Mouse (Mus musculus) megakaryocyte, adult 5-6 weeks (primary cell): ENCODE measurements at regions not wholly inside any gene's neighbourhood (a gene's known extent, or its start where the extent isn't known, plus 50 kb on each side); places are given as distances from the start of the nearest gene placed in this dataset.
A peak's percentile ranks its signal among the peaks of the same experiment; 100 is the strongest.
"Not testable (repeated sequence)": the region's sequence is repeated elsewhere in the genome, so short reads cannot be mapped to it uniquely, and the experiment has no call there.

Experiments used
- ATAC-seq: 2 replicates; pipeline ENCODE4 v1.8.0; 2016; ENCODE audit warnings: mild to moderate bottlenecking, inconsistent platforms; ENCODE audit not compliant: poor library complexity, severe bottlenecking

DNA sequence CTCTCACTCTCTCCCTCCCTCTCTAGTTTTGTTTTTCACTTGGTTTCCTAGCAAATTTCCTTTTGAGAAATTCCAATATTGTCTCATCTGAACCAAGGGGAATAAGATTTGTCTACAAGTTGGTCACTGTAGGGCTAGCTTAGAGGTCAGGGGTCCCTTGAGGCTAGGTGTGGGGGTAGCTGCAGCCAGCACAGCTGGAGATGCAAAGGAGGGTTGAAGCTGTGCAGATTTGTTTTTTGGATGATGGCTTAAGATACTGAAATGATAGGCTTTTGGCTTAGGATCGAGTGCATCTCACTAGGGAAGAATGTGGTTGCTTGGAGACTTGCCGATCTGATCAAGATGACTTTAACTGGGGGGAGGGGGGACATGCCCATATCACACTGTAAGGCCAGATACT lies 88.3 kb upstream of the Tmem28 start:
- no peak for ATAC-seq

DNA sequence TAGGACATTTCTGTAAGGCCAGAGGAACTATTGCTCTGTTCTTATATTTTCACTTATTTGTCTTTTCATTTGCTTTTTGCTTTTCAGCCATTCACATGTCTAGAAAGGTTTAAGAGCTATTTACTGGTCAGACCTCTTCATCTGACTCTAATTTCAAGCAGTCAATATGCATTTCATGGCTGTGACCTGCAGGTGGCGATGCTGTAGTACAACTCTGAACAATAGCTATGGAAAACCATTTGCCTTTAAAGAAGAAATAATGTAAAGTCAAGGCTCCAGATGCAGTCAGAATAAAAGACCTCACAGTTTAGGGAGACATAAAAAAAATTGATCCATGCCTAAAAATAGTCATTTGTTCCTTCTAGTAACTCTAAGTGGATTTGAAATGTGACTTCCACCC lies 95.7 kb upstream of the Tmem28 start:
- no peak for ATAC-seq

DNA sequence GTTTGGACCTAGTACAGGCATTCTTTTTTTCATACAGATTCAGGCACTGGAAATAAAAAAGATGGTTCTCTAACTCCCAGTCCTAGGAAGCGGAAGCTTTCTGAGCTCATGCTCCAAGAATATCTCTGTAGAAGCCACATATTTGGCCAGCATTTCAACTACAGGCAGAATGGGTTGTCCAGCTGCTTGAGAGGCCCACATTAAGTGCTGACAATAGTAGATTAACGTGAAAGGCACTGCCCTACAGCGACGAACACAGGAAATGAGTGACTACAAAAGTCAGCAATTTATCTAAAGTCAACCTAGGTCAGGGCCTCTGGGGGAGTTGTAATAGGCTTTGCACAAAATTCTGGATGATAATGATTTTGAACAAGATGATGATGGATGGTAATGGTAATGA lies 125.5 kb upstream of the Tmem28 start:
- no peak for ATAC-seq

DNA sequence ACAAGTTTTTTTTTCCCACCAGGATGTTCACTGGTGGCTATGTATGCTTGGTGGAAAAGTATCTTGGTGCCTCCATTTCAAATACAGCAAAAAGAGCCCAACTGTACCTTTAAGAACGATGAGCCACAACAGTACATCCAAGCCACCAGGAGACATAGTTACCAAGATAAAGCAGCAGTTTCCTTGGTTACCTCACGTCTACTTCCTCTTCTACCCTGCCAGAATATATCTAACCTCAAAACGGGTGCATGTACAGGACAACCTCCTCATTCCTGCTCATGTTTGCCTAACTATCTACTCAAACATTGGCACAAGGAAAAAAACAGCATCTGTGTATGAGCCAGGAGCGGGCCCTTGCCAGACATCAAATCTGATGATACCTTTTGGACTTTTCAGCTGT lies 129.8 kb upstream of the Tmem28 start:
- no peak for ATAC-seq

DNA sequence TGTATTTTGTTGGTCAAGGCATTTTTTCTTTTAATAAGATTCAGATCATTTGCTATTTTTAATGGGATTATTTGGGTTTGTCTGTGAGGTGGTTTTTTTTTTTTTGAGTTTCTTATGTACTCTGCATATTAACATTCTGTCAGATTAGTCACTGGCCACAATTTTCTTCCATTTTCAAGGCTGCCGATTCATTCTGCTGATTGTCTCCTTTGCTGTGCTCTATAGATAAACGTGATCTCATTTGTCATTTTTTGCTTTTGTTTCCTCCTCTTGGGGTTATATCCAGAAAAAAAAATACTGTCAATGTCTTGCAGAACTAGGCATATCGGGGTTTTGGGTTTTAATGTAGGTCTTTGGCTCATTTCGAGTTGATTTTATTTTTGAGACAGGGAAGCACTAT lies 131.1 kb upstream of the Tmem28 start:
- no peak for ATAC-seq

DNA sequence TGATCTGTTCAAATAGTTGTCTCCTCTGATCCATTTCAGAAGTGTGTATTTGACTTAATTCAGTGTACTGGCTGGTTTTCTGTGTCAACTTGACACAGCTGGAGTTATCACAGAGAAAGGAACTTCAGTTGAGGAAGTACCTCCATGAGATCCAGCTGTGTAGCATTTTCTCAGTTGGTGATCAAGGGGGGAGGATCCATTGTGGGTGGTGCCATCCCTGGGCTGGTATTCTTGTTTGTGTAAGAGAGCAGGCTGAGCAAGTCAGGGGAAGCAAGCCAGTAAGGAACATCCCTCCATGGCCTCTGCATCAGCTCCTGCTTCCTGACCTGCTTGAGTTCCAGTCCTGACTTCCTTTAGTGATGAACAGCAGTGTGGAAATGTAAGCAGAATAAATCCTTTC lies 138.3 kb upstream of the Tmem28 start:
- ATAC-seq = not testable (repeated sequence)

DNA sequence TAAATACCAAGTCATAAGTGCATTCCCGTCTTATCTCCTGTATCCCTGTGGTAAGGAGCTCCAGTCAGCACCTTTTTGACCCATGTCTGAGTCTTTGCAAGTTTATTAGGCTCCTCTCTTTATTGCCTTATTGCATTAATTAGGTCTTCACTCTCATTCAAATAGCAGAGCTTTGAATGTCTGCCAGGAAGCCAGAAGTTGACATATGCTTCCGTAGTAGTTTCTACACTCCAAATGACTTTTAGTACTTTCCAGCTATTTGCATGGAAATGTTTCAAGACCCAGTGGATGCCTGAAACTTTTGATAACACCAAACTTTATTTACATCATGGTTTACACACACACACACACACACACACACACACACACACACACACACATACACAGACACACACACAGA lies 153.2 kb upstream of the Tmem28 start:
- ATAC-seq = no peak

DNA sequence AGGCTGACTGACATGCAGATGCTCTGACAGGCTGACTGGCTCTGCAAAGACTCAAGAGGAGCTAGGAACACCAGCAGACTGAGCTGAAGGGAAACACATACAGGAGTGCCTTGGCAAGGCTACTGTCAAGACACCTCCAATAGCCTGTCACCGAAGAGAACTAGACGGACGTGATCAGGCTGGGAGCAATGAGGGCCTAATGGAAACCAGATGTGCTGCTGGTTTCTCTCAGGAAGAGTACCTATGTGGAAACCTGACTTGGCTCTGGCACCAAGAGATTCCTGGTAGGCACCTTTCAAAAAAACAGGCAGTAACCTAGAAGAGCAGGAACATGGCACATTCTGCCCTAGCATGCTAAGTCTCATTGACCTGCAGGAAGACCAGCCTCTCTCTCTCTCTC lies 158.3 kb upstream of the Tmem28 start:
- ATAC-seq = no peak

DNA sequence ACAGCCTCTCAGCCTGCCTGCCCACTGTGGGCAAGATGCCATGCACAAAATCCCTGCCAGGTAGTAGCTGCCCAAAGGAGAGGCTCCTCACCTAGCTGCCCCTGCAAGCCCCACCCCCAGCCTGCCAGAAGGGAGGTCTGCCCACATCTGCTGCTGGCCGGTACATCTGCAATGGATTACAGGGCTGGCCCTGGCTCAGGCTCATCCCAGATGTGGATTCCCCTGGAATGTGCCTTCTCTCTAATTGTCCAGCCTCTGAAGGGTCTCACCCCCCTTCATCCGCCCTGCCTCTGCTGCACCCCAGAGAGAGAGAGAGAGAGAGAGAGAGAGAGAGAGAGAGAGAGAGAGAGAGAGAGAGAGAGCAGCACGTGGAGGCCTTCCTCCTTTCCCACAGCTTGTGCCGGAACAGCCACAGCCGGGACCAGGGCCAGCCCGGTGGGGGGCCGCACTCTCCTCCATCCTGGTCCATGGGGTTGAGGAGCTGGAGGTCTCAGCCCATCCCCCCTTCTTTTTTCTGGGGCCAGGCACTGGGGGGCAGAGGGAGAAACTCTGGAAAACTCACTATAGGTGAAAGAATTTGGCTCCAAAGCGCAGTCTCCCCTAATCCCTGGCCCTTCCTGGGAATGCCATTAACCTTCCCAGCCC lies 161.2 kb upstream of the Tmem28 start:
- ATAC-seq = no peak

DNA sequence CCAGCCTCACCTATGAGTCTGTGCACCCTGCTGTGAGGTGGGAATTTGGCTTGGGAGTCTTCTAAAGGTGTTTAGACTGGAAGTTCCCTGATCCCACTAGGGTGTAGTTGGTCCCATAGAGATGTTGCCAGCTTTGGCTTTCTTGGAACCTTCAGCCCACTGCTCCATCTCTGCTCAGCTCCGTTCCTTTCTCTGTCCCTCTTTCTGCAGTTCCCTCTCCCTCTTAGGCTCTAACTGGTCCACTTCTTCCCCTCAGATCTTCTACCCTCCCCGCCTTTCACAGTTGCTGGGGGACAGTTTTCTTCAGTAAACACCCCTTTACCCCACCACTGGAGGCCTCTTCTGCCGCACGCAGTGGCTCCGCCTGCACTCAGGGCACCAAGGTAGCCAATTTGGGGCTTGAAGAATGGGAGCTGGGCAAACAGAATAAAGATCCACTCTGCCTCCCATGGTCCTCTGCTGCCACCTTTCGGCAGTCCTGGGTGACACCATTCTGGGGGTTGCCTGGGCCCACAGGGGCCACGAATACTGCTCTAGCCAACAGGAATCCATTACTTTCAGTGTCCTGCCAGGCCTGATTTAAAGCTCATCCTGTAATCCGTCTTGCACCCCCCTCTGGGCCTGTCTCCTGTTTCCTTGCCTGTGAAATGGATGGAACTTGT lies 162.9 kb upstream of the Tmem28 start:
- ATAC-seq = peak; percentile 78

DNA sequence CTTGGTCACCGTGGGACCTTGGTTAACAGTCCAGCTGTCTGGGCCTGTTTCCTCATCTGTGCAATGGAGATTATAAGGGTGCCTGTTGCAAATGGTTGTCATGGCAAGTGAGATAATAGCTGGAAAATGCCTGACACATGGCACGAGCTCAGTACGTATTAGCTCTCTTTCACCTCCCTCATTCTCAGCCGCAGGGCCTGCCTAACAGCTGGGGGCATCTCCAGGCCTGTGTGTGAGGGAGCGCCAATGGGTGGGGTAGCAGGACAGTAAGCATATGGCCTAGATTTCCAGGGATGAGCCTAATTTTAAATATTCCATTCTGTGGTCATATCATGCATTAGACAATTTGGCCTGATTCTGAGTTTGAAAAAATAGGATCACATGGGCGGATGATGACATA lies 163.8 kb upstream of the Tmem28 start:
- ATAC-seq = no peak

DNA sequence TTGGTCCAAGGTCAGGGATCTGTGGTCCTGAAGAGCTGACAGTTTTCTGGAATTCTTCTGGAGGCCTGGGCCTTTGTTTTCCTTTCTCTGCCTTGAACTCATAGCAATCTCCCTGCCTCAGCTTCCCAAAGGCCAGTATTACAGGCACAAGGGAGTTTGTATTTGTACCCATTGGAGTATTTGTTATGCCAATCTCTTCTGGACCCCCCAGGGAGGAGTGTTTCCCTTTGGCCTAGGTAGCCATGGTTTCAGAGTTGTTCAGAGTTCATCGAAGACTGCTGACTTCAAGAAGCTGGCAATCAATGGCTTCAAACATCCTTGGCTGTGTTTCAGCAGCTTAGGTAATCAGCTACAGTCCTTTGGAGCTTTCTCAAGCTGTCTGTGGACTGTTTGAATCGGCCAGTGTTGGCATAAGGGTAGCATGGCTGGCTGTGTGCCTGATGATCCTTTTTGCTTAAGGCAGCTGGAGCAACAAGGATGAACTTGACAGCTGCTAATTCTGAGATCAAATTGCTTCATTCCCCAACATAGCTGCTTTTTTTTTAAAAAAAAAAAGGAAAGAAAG lies 161.2 kb upstream of the Pja1 start:
- no peak for ATAC-seq

DNA sequence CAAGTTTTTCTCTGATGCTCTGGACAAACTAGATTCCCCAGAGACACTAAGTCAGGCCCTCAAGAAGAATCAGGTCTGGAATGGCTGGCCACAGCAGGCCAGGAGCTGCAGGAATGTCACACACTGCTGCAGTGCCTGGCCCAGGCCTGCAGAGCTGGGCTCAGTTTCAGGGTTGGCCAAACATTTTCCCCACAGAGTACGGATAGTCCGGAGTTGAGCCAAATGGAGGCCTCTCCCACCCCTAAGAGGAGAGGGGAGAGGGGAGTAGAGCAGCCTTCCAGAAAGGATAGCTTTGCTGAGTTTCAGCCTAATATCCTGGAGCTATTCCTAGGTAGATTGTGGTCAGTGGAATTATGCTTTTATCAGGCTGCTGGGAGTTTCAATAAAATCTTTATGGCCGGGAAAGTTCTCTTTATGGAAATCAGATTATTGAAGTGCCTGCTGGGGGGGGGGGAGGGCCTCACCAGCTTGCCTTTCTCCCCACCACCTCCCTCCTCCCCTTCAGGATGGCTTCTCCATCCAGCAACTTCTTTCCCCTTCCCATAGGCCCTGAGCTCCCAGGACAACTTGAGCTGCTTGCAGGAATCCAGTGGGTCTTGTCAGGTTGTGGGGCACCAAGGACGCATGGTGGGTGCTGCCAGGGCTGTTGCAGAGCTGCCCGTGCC lies 153.6 kb upstream of the Pja1 start:
- ATAC-seq = no peak

DNA sequence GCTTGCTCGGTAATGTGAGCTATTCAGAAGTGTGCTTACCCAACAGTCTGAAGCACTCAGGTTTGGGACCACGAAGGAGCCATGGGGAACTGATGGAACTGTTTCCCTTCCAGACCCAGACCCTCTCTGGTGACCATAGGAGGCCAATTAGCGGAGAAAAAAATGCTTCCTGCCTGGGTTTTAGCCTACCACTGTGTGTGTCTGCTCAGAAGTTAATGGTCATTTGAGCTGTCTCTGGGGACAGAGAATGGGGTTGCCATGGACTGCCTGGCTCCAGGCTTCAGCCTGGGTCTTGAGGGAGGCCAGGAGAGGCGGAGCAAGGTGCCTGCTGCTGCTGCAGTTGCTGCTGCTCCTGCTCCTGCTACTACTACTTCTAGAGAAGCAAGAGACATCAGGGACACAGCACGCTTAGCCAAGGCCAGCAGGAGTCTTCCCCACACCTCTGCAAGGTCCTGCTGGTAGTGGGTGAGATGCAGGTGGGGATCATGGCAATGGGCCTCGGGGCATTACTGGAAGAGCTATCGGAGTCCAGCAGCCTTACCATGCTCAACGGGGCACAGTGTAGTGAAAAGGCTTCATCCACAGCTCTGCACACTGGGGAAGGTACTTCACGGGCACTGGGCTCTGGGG lies 141.2 kb upstream of the Pja1 start:
- ATAC-seq = no peak

DNA sequence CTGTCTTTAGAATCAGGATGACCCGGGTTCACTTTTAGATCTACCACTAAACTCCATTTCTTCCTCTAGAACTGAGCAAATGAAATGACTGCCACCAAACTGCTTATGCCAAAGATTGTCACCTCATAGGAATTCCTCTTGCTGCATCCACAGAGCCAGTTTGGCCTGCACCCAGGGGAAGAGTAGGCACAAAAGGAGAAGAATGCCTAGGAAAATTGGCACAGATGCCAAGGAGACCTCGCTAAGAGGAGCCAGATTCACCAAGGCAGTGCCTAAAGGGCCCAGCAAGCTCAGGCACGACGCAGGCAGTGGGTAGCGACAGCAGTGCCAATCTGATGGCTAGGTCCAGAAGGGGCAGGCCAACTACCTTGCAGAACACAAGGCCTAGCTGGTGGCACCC lies 139.0 kb upstream of the Pja1 start:
- no peak for ATAC-seq

DNA sequence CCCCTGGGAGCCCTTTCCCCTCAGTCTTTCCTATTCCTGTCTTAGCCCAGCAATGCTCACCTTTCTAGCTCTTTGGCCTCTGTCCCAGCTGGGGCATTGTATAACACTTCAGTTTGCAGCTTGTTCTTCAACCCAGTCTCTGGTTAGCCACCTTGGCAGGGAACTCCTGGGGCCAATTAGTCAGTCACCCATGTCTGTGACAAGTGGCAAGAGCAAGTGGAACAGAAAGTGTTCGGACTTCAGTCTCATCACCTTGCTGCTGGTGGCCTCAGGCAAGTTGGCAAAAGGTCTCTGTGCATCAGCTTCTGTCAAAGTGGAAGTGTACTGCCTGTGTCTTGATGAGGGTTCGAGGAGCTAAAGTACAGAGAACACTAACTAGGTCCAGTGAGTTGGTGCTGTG lies 138.5 kb upstream of the Pja1 start:
- ATAC-seq = no peak

DNA sequence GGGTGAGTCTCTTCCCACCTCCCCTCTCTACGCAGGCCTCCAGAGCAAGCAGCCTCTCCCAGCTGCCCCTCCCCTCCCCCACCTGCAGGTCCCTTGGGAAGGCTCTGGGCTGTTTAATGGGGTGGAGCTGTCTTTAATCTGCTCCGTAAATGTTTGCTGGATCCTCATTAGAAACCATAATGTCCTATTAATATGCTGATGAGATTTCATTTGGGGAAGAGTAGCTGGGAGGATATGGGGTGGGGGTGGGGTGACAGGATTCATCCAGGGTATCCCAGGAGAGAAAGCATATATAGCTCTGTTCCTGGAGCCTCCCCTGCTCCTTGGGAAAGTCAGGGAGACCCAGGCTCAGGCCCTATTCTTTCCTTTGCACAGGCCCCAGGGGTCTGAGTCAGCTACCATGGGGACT lies 137.2 kb upstream of the Pja1 start:
- no peak for ATAC-seq

DNA sequence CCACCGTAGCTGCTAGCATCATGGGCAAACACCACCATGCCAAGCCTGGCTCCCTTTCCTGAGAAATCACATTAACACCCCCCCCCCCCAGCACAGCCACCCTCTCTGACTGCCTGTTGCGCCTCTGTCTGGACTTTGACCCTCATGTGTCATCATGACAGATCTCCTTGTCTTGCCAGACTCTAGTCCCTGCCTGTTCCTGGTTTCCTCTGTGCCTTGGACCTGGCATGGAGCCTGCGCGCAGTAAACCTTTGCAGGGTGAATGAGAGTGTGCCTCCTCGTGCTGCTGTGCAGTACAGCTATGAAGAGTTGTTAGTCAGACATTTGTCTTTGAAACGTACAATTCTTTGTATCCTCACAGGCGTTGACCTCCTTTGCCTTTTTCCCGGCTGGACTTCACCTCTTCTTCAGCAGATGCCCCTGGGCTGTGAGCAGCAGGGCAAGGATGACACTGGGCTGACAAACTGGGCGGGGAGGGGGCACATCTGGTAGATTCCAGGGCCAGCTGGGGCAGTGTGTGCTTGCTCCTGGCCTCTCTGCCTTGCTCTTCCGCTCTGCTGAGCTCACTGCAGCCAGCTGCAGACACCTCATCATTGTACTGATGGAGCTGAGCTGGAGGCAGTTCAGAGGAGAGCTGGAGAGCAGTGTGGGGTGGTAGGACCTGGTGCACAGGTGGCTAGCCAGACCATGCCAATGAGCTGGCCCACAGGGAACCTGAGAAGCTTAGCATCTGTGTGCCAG lies 134.2 kb upstream of the Pja1 start:
- no peak for ATAC-seq

DNA sequence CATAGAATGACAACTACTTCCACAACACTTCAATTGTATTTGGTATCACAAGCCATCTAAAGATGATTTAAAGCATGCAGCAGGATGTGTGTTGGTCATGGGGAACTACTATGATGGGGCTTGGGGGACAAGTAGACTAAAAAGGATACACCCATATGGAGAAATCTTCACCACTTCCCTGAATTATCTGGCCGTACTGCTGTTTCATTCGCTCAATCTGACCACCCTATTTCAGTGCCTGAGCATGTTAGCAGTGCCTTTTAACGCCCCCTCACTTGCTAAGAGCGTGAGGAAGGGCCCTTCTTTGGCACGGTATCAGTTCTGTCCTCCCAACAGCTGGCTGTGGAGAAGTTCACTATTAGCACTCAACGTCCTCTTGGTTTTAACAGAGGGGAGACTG lies 132.6 kb upstream of the Pja1 start:
- peak; percentile 81 for ATAC-seq

DNA sequence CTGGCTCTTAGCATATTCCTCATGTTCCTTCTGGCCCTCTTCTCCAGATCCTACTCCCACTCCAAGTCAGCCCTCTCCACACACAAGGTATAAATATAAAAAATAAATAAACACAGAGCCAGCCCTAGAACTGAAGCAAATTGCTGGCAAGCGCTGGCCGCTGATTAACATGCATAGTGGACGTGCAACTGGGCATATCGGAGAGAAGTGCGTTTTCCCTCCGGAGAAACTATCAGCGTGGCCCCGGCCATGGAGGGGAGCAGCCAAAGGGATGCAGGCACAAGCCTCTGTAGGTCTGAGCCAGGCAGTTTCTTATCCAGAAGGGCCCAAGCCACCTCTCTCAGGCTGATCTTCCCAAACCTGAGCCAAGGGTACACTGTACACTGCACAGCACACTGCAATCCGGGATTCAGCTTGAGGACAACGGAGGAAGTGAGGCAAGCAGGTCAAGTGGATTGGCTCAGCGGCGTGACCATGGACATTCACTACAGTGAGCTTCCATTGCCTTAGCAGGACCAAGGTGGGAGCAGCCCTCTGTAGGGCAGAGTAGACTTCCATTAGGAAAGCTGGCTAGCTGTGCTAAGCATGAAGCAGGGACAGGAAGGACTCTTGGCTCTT lies 131.3 kb upstream of the Pja1 start:
- ATAC-seq = peak; percentile 42; the same call in 1 of the 2 replicates
